Mouse (Mus musculus) kidney, postnatal 0 days (tissue): ENCODE measurements around the gene Scube2. TPM values are rescaled to one million over a fixed set of nuclear protein-coding genes. Genes with fewer than 3 reads are reported as not detected.

Experiments used
- ATAC-seq: fragments of 200-750 bp; cut with Nextera tagmentation; replicated peaks from 2 replicates; pipeline ENCODE4 v1.8.0; 2017; ENCODE audit warnings: low read depth, moderate number of reproducible peaks, moderate TSS enrichment, moderate library complexity; ENCODE audit not compliant: low FRiP score
- DNase-seq: peaks from one replicate; pipeline ENCODE4 v3.0.0-alpha.2; 2016; ENCODE audit warnings: low spot score
- H3K27ac ChIP-seq: fragments of 300-500 bp; sonication (generic); 2 replicates; pipeline ENCODE4 v1.5.1; 2014; ENCODE audit warnings: mild to moderate bottlenecking
- H3K27me3 ChIP-seq: fragments of 300-500 bp; sonication (generic); 2 replicates; pipeline ENCODE4 v1.6.1; 2014; ENCODE audit warnings: low read length, mixed read lengths; ENCODE audit not compliant: insufficient read depth
- H3K36me3 ChIP-seq: fragments of 300-500 bp; sonication (generic); 2 replicates; pipeline ENCODE4 v1.6.1; 2014; ENCODE audit warnings: low read length, mixed read lengths; ENCODE audit not compliant: insufficient read depth
- H3K4me1 ChIP-seq: fragments of 300-500 bp; sonication (generic); replicated peaks from 2 replicates; pipeline ENCODE4 v1.6.1; 2014; ENCODE audit warnings: antibody characterized with exemption, low read length, mixed read lengths; ENCODE audit not compliant: insufficient read depth
- H3K4me2 ChIP-seq: fragments of 300-500 bp; sonication (generic); 2 replicates; pipeline ENCODE4 v1.6.1; 2014; ENCODE audit warnings: mild to moderate bottlenecking, low read length, moderate library complexity, mixed read lengths
- H3K4me3 ChIP-seq: fragments of 300-500 bp; sonication (generic); replicated peaks from 2 replicates; pipeline ENCODE4 v1.5.1; 2014; ENCODE audit warnings: low read depth, low read length
- H3K9ac ChIP-seq: fragments of 300-500 bp; sonication (generic); 2 replicates; pipeline ENCODE4 v1.6.1; 2014; ENCODE audit warnings: low read depth, low read length
- H3K9me3 ChIP-seq: fragments of 300-500 bp; sonication (generic); replicated peaks from 2 replicates; pipeline ENCODE4 v1.6.1; 2016; ENCODE audit warnings: low read length, inconsistent platforms, mixed read lengths
- CTCF ChIP-seq: IDR thresholded peaks from 2 replicates; pipeline ENCODE4 v1.5.1; 2016; ENCODE audit warnings: antibody characterized with exemption, low read depth, mild to moderate bottlenecking, moderate library complexity
- WGBS: fragments of 180-500 bp; shearing (Covaris S2); extraction: QIAGEN DNeasy Blood & Tissue Kit; methylation state at CpG from one replicate; pipeline ENCODE4 v1.1.7; 2014; 5-methylcytosine and 5-hydroxymethylcytosine counted together
- polyA plus RNA-seq: library from polyadenylated mRNA; unstranded; fragments of >200 nt; fragmentation: Nextera tagmentation; extraction: Ambion mirVana; gene quantifications from 2 replicates; pipeline ENCODE4 v1.2.1, GENCODE M21; 2015

Scube2 gene
- polyA plus RNA-seq: 2.0 and 2.2 TPM in 2 replicates

DNA sequence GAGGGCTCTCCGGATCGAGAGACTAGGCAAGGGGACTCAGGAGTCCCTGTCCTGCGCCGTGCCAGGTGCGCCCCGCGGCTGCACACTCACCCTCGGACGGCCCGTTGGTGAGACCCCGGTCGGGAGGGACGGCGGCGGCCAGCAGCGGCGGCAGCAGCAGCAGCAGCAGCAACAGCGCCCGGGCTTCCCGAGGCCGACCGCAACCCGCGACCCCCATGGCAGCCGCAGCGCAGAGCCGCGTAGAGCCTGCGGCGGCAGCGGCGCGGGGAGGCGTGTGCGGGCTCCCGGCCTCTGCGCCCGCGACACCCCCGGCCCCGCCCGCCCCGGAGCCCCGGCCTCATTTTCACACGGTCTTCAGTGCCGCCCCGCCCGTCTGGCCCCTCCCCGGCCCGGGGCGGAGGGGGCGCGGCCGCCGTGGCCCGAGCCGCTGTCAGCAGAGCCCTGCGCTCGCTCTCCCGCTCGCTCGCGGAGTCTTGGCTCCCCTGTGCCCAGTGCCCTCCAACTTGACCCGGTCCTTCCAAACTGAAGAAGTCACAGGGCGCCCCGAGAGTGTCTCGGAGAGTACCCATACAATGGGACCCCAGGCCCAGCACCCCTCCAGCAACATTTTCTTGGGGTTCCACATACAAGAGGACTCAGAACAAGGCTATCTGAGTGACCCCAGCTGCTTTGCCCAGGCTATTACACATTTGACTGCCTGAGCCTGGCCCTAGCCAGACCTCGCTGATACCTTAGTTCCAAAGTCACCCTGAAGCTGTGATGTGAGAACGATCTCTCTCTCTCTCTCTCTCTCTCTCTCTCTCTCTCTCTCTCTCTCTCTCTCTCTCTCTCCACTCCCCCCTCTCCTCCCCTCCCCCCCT is at the start of gene Scube2:
Gene Scube2 (minus strand): TSS at position 310 of the 860 bp plus-strand sequence.
- Histone ChIP-seq H3K36me3 (no peaks in the 10 kb centered on the region), H3K9me3 (no peaks in the 10 kb centered on the region), H3K4me3 (peak within 1 kb of the TSS; percentile 60), H3K27me3 (no peaks in the 10 kb centered on the region), H3K9ac (peak within 1 kb of the TSS; percentile 59), H3K4me2 (peak within 1 kb of the TSS; percentile 100), H3K4me1 (no peaks in the 10 kb centered on the region), H3K27ac (no peak within 1 kb of the TSS)
- 2% methylated on average over 50 of the region's 69 CpGs for WGBS
- ATAC-seq (peak; percentile 79), DNase-seq (peak; percentile 32)
- no peak for TF ChIP-seq CTCF

DNA sequence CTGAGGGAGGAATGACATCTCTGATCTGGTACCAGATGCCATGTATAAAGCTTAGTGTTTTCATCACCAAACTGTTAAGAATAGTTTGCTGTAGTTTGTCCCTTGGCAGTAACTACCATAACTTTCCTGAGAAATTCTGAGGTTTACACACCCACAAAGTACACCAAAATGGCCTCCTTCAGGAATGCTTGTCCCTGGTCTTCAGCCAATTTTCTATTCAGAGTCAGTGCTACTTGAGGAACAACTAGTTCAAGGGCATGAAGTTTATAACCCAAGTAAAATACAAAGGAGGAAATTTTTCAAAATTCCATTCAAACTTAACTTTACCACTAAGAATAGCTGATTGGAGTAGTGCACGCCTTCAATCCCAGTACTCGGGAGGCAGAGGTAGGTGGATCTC is 40.7 kb upstream of the Scube2 start:
- no peak overlapping the region for H3K4me2 ChIP-seq
- TF ChIP-seq CTCF: no peak
- H3K9me3 ChIP-seq: no peaks in the 10 kb centered on the region
- no peak overlapping the region for H3K27ac ChIP-seq
- no peak overlapping the region for H3K4me3 ChIP-seq
- H3K4me1 ChIP-seq: no peaks in the 10 kb centered on the region
- ATAC-seq (no peak), DNase-seq (no peak)
- H3K9ac ChIP-seq: no peak overlapping the region
- WGBS: 95% methylated on average over 2 of the region's 2 CpGs
- H3K36me3 ChIP-seq: peaks cover 56% of the 10 kb centered on the region
- no peaks in the 10 kb centered on the region for H3K27me3 ChIP-seq

DNA sequence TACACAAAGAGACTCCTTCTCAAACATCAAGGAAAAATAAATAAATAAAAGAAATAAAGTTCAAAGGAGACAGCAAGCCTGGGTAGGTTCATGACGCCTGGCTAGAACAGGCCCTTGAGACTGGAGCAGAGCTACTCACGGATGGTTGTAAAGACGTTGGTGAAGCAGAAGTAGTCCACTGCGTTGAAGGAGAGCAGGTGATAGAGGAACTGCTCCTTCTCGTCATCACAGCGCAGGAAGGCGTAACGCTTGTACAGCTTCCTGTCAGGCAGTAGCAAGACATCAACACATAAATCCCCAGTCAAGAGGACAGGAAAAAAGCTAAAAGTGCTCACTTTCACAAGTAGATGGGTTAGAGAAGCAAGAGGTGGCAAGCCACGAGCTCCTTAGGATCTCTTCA is 35.4 kb upstream of the Scube2 start:
- TF ChIP-seq CTCF: no peak
- no peak overlapping the region for H3K4me2 ChIP-seq
- no peaks in the 10 kb centered on the region for H3K4me1 ChIP-seq
- no peaks in the 10 kb centered on the region for H3K9me3 ChIP-seq
- no peaks in the 10 kb centered on the region for H3K27me3 ChIP-seq
- no peak overlapping the region for H3K9ac ChIP-seq
- H3K36me3 ChIP-seq: peaks cover 73% of the 10 kb centered on the region
- no peak overlapping the region for H3K27ac ChIP-seq
- ATAC-seq: no peak
- WGBS: 80% methylated on average over 9 of the region's 9 CpGs
- DNase-seq: no peak
- no peak overlapping the region for H3K4me3 ChIP-seq

DNA sequence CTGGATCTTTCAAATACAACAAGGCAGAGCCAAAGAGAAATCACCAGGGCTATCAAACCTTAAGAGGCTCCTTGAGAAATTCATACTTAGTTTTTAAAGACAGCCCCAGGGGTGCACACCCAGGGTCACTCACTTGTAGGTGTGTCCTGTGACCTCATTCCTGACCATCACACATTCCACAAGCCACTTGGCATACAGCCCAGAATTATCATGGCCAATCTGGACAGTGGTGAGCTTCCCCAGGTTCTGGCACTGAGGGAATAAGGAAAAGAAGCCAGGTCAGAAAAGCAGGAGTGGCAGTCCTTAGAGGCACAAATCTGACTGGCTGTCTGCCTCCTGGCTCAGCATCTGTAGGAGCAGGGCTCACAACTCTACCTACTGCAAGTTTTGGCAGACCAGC is 33.4 kb upstream of the Scube2 start:
- TF ChIP-seq CTCF: no peak
- Histone ChIP-seq H3K9ac (no peak overlapping the region), H3K4me2 (no peak overlapping the region), H3K27me3 (no peaks in the 10 kb centered on the region), H3K27ac (no peak overlapping the region), H3K9me3 (no peaks in the 10 kb centered on the region), H3K36me3 (peaks cover 78% of the 10 kb centered on the region), H3K4me3 (no peak overlapping the region), H3K4me1 (no peaks in the 10 kb centered on the region)
- DNase-seq: peak; percentile 16
- 0 out of 2 replicates have a peak, but pooled peaks have one; percentile 57 for ATAC-seq

DNA sequence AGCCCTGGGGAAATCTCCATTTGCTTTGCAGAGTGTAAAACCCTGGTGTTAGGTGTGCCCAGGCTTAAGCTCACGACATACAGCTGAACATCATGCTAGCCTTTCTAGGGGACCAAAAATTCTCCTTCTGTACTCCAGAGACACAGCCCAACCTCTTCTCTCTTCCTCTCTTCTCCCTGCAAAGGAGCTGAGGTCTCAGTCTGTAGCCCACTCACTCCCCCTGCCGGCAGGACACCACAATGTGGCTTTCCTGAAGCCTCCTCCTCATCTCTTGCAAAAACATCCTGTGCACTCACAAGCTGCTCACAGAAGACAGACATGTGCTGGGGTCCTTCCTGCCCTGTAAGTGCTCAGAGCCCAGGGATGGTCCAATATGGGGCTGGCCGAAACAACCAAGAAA is 27.1 kb upstream of the Scube2 start:
- 40% methylated on average over 3 of the region's 3 CpGs for WGBS
- H3K9me3 ChIP-seq: no peaks in the 10 kb centered on the region
- H3K27me3 ChIP-seq: no peaks in the 10 kb centered on the region
- ATAC-seq (0 out of 2 replicates have a peak, but pooled peaks have one; percentile 26), DNase-seq (peak; percentile 87)
- H3K4me2 ChIP-seq: no peak overlapping the region
- H3K4me3 ChIP-seq: no peak overlapping the region
- TF ChIP-seq CTCF: peak; percentile 91
- H3K27ac ChIP-seq: no peak overlapping the region
- H3K4me1 ChIP-seq: no peaks in the 10 kb centered on the region
- no peak overlapping the region for H3K9ac ChIP-seq
- peaks cover 35% of the 10 kb centered on the region for H3K36me3 ChIP-seq

DNA sequence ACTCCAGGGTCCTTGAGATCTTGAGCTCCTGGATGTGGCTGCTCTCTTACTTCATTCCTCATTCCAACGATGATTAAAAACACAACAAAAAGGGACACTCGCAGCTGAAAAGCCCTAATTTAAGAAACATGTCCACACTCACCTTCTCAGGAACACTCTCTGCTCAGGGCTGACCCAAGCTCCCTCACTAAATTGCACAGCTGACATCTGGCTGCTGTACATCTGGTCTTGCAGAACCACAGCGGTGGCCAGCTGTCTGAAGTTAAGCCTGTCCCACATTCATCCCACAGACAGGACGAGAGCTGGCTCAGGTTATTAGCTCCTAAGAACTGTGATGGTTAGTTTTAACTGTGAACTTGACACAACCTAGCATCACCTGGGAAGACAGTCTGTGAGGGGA is 26.3 kb upstream of the Scube2 start:
- WGBS: 90% methylated on average over 4 of the region's 4 CpGs
- no peak for ATAC-seq

More for the DNA sequence above, 26.3 kb upstream of the Scube2 start:
- H3K9me3 ChIP-seq: no peaks in the 10 kb centered on the region
- no peak for DNase-seq
- no peaks in the 10 kb centered on the region for H3K27me3 ChIP-seq
- H3K36me3 ChIP-seq: peaks cover 30% of the 10 kb centered on the region
- H3K9ac ChIP-seq: no peak overlapping the region
- H3K4me2 ChIP-seq: no peak overlapping the region
- no peak overlapping the region for H3K4me3 ChIP-seq
- no peaks in the 10 kb centered on the region for H3K4me1 ChIP-seq
- TF ChIP-seq CTCF: no peak
- H3K27ac ChIP-seq: no peak overlapping the region
